Mouse (Mus musculus) gastrocnemius, postnatal 36 days (tissue): ENCODE results near the gene Tspyl1. TPM values are rescaled to one million over a fixed set of nuclear protein-coding genes. Genes with fewer than 3 reads are reported as not detected.

Experiments
- DNase-seq, 2 experiments: peaks; one replicate each; pipeline ENCODE4 v3.0.0; 2022
- intact Hi-C: fragments of 180-260 bp; cut with DNase I; formaldehyde crosslinking; loops from one replicate; pipeline ENCODE4 v1.15.1; 2025
- total RNA-seq, 2 experiments: library from RNA; stranded (reverse); gene quantifications; 2 replicates each; pipeline ENCODE4 v1.2.3; 2021

The Tspyl1 gene
- total RNA-seq, 2 experiments from 2014 or later: 47.4 to 49.4 TPM

DNA sequence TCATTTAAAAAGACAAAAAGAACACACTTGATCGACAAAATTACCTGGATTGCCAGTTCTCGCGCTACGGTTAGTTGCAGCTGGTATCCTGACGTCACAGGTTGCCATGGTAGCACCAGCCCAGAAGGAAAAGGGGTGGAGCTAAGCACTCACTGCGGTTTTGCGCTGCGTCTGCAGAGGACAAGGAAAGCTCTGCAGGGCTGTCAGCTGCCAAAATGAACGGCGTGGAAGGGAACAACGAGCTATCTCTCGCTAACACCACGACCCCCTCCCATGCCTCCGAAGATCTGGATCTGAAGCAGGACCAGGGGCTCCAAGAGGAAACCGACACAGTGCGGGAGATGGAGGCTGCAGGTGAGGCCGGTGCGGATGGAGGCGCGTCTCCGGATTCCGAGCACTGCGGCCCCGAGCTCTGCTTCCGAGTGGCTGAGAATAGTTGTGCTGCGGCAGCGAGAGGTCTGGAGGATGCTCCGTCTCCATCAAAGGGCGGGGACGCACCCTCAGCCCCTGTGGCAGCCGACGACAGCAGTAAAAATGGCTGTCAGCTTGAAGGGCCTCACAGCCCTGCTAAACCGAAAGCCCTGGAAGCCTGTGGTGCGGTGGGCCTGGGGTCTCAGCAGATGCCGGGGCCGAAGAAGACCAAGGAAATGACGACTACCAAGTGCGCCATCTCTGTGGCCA, 15.4 kb downstream of the Tspyl1 start, which contains the start of gene Tspyl4:
Gene Tspyl4 (plus strand): TSS at position 144 of the 681 bp plus-strand sequence.
- intact Hi-C loops: no loop called here
- peak; percentile 77 to 84 for DNase-seq

DNA sequence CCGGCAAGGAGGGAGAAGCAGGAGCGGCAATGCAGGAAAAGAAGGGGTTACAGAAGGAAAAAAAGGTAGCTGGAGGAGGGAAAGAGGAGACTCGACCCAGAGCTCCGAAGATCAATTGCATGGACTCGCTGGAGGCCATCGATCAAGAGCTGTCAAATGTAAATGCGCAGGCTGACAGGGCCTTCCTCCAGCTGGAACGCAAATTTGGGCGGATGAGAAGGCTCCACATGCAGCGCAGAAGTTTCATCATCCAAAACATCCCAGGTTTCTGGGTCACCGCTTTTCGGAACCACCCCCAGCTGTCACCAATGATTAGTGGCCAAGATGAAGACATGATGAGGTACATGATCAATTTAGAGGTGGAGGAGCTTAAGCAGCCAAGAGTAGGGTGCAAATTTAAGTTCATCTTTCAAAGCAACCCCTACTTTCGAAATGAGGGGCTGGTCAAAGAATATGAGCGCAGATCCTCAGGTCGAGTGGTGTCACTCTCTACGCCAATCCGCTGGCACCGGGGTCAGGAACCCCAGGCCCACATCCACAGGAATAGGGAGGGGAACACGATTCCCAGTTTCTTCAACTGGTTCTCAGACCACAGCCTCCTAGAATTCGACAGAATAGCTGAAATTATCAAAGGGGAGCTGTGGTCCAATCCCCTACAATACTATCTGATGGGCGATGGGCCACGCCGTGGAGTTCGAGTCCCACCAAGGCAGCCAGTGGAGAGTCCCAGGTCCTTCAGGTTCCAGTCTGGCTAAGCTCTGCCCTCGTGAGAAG, 16.2 kb downstream of the Tspyl1 start:
- peak in 1 of 2 experiments; percentile 8 for DNase-seq
- intact Hi-C loops: no loop called here

DNA sequence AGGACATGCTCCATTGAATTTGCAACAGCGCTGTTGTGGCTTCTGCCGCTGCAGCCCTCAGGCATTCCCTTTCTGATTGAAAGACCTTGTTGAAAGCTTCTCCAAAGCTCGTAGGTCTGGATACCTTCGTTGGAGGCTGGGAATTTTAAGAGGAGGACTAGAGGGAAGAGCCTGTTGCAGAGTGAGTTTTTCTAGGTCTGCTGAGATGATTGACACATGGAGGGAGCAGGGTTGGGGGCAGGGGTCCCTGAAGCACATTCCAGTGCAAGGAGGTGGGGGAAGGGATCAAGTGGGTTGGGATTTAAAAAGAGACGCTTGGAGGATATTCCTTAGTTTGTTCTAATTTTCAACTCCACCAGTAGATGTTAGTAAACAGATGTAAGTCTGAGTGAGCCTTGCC, 18.4 kb downstream of the Tspyl1 start:
- intact Hi-C loops: no loop called here

DNA sequence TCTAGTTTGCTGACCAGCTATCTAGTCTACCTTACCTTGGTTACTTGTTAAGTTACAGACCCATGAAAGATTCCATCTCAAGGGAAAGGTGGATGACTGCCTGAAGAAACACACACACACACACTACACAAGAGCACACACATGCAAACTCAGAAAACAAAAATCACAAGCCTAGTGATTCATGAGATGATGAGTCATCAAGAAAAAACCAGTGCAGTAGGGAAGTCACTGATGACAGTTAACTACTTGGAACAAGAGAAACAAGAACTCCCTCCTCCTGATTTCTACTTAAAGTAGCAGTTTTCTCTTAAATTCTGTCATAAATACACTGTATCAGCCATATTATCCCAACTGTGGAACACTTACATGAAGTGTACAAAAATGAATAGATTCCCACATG, 25.1 kb downstream of the Tspyl1 start:
- DNase-seq: no peak
- intact Hi-C loops: no loop called here

More for the DNA sequence above, 18.4 kb downstream of the Tspyl1 start:
- DNase-seq: no peak

DNA sequence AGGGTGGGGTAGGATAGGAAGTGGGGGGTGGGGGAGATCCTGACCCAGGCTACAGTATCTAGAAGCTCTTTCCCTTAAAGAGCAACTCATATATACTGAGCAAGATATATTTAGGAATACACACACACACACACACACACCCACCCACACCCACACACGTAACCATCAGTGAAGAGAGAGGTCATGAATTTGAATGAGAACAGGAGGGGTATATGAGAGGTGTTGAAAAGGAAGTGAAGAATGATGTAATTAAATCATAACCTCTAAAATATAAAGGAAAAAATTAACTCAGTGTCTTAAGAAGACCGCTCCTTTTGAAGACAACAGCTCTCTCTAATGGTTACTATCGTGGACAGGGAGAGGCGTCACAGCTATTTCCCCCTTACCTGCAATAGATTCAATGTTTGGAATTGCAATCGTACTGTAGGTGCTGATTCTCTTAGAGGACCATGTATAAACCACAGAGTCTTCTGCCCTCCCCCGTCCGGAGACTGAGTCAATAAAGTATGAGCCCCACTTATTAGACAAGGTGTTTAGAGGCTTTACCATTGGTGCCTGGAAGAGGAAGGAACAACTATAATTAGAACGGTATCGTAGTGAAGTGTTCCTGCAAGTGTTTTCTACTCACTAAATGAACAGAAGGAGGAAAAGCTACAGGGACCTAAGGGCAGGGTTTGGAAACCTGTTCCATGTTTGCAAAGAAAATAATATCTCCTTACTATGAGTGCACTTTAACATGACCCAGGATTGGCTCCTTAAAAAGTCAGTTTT, 28.1 kb downstream of the Tspyl1 start:
- DNase-seq: no peak
- intact Hi-C loops: no loop called here

DNA sequence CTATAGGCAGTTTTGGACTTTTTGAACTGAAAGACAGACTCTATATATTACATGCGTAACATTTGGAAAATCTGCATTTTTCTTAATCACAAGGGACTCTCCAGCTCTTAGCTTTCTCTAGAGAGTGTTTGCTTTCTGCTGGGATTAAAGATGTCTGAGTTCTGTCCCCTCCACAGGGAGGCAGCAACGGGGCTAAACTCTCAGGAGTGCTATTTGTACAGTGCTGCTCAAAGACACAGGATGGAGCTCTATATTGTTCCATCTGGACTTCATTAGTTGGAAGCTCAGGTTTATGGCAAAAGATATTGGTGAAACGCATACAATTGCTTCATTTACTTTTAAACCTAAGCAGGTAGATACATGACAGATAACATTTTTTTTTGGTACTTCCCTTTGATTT, 30.5 kb downstream of the Tspyl1 start:
- intact Hi-C loops: no loop called here
- no peak for DNase-seq

DNA sequence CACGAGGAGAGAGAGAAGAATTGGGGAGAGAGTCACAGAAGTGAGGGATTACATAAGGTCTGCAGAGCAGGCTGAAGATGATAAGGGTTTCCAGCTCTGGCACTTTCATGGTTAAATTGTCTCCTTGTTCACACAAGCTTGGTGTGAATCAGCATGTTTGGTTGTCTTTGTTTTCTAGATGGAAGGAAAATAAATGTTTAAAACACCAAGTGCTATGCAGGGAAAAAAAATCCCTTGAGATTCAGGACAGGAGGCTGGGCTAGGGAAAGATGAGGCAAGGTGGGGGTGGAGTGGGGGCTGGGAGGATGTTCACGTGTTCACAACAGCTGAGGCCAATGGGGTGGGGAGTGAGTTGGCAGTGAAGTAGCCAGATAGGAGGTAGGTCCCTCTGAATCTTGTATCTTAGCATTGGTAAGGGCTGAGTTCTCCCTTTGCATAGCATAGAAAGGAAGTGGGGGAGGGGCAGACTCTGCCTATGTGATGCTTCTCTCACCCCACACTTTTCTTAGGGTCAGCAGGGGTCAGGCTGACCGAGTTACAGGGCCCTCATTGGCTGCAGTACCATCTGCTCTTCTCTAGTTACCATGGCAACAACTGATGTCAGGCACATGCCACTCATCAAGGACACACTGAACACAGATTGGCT, 34.7 kb downstream of the Tspyl1 start:
- intact Hi-C loops: no loop called here
- DNase-seq: no peak

DNA sequence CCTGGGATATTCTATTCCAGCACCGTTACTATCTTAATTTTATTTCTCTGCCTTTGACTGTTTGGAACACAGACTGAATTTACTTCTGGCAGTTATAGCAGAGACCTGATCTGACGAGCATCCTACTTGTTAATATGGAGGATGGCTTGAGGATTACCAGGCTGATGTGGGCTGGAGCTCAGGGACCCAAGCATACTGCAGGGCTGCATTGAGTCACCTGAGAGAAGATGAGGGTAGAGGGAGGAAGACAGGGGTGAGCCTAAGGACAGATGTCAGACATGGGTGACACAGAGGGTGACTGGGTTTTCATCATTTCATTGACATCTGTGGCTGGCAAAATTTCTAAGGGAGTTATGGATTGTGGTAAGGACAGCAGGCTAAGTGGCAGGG, 35.2 kb downstream of the Tspyl1 start:
- intact Hi-C loops: no loop called here
- DNase-seq: no peak

DNA sequence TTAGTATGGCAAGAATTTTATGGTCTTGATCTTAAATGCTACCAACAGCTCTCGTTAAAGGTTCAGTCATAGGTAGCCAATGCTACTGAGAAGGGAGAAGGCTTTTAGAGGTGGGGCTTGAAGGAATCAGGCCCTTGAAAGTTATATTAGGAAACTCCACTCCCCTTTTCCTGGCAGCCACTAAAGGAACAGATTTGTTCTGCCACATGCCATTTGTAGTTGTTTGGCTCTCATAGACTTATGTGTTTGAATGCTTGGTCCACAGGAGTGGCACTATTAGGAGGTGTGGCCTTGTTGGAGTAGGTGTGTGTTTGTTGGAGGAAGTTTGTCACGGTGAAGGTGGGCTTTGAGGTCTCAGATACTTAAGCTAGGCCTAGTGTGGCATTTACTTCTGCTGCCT, 38.8 kb downstream of the Tspyl1 start:
- intact Hi-C loops: no loop called here
- DNase-seq: no peak

DNA sequence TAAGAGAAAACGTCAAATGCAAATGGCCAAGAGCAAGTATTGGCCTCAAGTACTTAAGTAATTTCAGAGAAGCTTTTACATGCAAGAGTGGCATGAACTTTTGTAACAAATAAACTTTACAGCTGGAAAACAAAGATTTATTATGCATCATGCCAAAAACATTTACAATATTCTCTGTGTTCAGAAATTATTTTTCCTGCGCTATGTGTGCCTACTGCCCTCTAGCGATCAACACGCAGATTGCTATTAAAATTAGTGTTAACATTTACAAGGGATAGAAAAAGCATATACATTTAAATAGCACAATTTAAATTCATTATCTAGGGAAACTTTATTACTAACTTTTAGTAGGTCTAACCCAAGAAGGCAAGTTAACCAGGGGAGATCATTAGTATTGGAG, 44.7 kb downstream of the Tspyl1 start:
- intact Hi-C loops: loop anchor here (2.0 kb wide), 1 partner anchor 292 kb away; no protein-coding TSS in a partner anchor

DNA sequence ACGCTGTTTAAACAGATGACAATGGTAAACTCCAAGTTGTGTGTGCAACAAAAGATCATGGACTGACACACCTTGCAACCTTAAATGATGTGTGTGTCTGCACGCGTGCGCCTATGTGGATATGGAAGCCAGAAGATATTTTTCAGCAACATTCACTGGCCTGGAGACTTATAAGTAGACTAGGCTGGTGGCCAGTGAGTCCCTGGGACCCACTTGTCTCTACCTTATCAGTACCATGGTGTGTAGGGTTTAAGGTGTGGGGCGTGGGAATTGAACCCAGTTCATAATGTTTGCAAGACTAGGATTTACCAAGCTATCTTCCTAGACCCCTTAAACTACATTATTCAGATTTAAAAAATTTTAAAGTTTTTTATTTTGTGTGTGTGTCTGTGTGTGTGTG, 45.2 kb downstream of the Tspyl1 start:
- DNase-seq: no peak
- intact Hi-C loops: loop anchor here (2.0 kb wide), 1 partner anchor 292 kb away; no protein-coding TSS in a partner anchor

More for the DNA sequence above, 44.7 kb downstream of the Tspyl1 start:
- no peak for DNase-seq

DNA sequence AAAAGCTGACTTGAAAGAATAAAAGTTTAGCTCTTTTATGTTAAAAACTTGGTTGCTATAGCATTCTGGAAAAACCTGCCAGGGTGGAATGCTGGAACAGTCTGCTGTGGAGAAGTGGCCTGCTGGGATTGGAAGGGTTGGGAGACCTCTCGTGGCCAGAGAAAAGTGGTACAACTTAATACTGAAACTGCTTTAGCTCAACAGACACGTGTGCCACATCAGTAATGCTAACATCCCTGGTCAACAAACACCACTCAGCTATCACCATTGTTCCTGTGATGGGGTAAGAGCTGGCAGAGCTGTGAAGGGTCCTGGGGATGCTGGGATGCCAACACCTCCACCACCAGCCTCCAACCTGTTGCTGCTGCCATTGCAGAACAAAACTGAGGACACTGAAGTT, 46.3 kb downstream of the Tspyl1 start:
- DNase-seq: no peak
- intact Hi-C loops: no loop called here

Other genes with a start within 250 kb of the Tspyl1 start
- not detected for gene Trappc3l, start 244.6 kb upstream of the Tspyl1 start, total RNA-seq
- not detected for gene Calhm4, start 237.9 kb upstream of the Tspyl1 start, total RNA-seq
- gene Calhm5, start 185.7 kb upstream of the Tspyl1 start, total RNA-seq: under 1 TPM; 0.31 to 0.39 TPM
- gene Calhm6, start 154.2 kb upstream of the Tspyl1 start, total RNA-seq: not detected
- gene Dse, start 74.5 kb upstream of the Tspyl1 start, total RNA-seq: 1 to 10 TPM; 3.5 to 4.5 TPM
- gene Tspyl4, start 15.3 kb downstream of the Tspyl1 start, total RNA-seq: 1 to 10 TPM in 1 of 2 experiments, under 1 TPM in 1; 0.99 to 1.3 TPM
- not detected for gene Col10a1, start 107.8 kb downstream of the Tspyl1 start, total RNA-seq
- gene Nt5dc1, start 136.4 kb downstream of the Tspyl1 start, total RNA-seq: 1 to 10 TPM; 4.4 to 4.8 TPM
- gene Frk, start 201.2 kb downstream of the Tspyl1 start, total RNA-seq: 1 to 10 TPM in 1 of 2 experiments, under 1 TPM in 1; 0.69 to 1.1 TPM